Mouse (Mus musculus) right cerebral cortex, postnatal 14 days (tissue): Measurements from ENCODE around the gene Slc25a11.

Experiments
- DNase-seq: peaks from one replicate; pipeline ENCODE4 v3.0.0; 2022

Gene Slc25a11

DNA sequence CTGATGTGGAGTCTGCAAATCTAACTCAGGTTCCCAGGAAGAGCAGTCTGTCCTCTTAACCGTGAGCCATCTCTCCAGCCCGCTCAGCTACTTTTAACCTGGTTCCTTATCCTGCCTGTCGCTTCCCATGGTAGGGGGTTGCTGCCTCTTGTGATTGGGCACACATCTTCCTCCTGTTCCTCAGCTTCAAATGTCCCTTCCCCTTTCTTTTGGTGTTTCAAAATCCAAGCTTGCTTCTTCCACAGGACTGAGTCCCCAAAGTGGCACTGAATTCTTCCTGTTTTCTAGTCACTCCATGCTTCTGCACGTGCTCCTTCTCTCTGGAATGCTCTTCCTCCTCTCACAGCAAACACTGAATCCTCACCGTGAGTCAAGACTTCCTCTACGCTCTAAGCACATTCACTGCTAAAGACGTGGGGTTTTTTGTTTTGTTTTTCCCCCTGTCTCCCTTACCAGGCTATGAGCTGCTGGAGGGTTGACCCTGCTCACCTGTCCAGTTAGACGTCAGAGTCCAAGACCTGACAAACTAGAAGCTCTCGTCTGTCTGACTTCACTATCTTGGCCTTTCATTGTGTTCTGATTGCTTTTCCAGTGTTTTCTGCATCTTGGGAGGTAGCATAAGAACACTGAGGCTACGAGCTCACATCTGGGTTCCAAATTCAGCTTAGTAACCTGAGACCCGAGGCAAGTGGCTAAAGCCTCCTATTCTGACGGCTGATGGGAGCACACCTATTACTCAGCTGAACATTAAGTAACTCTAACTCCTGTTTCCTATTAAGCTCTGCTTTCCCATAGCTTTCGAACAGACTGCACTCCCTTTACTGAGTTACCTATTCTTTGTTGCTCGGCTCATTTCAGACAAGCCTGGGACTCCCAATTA lies 20.2 kb upstream of the Slc25a11 start:
- DNase-seq = no peak

DNA sequence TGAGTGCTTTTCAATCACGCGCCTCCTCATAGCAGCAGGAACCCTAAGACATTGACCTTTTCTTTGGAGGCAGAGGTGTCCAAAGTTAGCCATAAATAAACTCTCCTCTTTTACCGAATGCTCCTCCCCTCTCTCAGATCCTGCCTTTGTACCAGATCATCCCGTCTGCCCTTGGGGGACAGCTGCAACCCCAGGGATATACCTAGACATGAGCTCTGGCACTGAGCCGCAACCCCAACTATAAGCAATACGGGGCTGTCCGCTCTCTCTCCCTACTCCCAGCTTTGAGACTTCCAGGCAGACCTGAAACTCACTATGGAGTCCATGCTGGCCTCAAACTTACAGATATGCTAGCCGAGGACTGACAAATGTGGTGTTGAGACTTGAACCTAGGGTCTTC lies 19.4 kb upstream of the Slc25a11 start:
- no peak for DNase-seq

DNA sequence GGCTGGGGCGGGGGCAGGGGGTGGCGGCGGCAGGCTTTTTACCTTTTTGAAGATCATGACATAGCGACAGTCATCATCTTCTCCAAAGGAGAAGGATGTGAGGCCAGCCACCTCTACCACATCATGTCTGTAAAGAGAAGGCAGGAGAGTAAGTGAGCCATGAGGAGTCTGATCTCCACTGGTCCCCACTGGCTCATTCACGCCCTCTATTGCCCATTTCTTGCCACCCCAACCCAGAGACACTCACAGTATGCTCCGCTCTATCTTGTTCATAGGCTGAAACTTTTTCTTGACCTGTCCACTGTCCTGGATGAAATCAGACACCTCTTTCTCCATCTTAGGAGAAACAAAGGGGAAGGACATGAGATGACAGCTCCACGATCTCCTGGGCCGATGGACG lies 17.5 kb upstream of the Slc25a11 start:
- no peak for DNase-seq

DNA sequence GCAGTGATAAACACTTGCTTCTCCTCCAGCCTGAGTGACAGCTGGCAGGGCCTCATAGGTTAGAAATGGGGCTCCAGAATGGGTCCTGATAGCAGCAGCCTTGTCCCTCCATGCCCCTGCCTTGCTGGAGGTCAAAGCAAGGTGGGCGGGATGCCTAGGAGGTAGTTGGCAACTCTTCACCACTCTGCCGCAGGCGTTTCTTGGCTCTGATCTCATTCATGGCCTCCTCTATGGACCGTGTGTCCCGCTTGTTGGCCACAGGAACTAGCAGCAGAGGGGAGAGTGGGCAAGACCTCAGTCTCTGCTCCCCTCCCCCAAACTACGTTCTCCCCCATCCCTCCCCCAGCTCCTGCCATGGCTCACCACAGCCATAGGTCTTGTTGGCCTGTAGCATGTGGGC lies 16.7 kb upstream of the Slc25a11 start:
- no peak for DNase-seq

- no peak for DNase-seq
Observed at GRCm38 (mm10) chr11:70663101-70663500, 15.8 kb upstream of the Slc25a11 start.

GRCm38 (mm10) chr11:70660571-70660970 lies 13.3 kb upstream of the Slc25a11 start:
- DNase-seq = no peak

- DNase-seq = no peak
Observed at GRCm38 (mm10) chr11:70658942-70659341, 11.7 kb upstream of the Slc25a11 start.

- no peak for DNase-seq
Observed at GRCm38 (mm10) chr11:70658521-70658920, 11.2 kb upstream of the Slc25a11 start.

DNA sequence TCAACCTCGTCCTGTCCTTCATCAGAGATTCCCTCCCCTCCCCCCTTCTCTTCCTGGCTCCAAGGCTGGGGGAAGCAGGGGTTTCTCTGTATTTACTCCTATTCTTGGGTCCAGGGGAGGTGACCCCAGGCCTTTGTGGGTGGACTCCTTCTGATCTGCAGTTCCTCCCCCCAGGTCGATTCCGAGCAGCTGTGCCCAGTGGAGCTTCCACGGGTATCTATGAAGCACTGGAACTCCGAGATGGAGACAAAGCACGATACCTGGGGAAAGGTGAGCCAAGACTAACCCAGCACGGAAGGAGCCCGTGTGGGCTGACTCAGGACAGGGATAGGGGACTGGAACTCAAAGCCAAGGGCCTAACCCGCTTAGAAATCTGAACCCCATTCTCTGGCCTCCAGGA lies 10.7 kb upstream of the Slc25a11 start:
- no peak for DNase-seq

- no peak for DNase-seq
Observed at GRCm38 (mm10) chr11:70657573-70657972, 10.3 kb upstream of the Slc25a11 start.

DNA sequence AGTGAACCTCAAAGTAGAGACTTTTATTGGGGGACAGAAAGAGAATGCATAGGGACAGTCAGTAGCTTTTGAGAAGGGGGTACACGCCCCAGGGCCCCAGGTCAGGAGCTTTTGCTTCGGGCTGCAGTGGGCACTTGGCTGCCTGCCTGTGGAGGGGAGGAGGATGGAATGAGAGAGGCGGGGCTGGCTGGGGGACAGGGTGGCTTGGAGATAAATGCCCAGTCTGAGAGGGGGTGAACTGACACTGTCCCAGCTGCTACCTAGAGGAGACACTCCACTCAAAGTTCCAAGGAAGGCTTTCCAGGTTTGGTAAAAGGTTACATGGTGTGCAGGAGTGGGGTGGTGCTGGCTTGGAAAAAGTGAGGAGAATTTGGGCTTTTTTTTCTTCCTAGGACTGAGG lies 9.7 kb upstream of the Slc25a11 start, which contains the start of gene Eno3:
Gene Eno3 (plus strand): TSS at position 239 of the 400 bp plus-strand sequence.
- DNase-seq = no peak

GRCm38 (mm10) chr11:70656456-70656927 lies 9.2 kb upstream of the Slc25a11 start:
- no peak for DNase-seq

DNA sequence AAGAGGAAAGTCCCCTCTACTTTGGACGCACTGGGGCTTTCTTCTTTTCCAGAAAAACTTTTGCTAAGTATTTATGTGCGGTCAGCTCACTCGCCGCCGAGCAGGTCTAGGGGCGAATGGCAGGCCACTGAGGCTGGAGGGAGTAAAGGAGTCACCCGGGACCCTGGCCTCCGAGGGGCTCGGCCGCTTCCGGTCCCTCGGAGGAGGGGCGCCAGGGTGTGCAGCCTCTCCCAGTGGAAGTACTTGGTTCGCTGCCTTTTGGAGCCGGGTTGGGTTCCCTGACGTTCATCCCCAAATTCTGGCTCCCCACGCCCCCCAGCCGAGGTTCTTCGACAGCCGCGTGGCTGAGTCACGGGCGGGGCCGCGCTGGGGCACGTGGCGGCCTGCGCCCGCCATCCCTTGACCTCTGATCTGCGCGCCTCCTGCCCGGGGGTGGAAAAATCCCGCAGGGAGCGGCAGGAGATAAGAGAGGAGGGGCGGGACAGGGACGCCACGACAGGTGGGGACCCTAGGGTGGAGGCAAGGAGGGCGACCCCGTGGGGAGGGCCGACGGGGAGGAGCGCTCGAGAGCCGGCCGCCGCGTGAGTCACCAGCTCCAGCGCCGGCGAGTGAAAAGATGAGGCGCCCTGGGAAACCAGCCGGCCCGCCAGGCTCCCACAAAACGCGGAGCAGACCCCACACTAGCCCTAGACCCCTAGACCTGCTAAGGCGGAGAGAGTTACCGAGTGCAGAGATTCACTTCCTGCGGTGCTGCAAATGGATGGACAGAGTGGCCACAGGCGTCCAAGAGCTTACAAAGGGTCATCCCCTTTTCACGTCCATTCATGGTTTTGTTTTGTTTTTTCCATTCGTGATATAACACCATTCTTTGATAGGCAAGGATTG lies 8.5 kb upstream of the Slc25a11 start:
- no peak for DNase-seq

- DNase-seq = peak; percentile 78
Observed at GRCm38 (mm10) chr11:70654923-70655570, 7.8 kb upstream of the Slc25a11 start.

DNA sequence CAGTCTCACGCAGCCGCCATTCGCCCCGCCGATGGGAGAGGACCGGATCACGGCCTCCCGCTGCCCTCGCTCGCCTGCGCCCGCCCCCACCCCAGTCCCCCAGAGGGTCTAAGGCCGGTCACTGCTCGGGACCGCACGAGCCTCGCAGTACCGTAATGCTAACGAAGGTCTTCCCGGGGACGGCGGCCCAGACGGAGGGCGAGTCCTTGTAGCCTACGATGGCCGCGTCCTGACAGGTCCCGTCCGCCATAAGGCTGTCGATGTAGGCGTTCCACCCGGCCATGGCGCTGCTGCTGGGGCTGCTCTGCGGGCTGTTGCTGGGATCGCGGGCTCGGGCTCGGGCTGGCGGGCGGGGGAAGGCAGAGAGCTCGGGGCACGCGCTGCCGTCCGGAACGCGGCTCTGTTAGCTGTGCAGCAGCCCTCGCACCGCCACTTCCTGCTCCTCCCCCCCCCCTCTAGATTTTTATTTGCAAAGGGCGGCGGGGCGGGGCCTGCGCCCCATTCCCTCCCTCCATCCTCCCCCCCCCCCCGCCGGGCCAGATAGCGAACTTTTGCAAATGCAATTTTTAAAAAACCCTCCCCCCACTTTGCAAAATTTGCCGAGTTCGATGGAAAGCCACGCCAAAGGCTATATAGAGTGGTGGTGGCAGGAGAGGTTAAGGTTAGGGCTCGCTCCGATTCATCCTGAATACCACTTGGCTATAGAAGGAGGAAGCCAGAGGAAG lies 7.1 kb upstream of the Slc25a11 start, which contains the start of gene Pfn1:
Gene Pfn1 (minus strand): TSS at position 447 of the 725 bp plus-strand sequence.
- DNase-seq = peak; percentile 79

DNA sequence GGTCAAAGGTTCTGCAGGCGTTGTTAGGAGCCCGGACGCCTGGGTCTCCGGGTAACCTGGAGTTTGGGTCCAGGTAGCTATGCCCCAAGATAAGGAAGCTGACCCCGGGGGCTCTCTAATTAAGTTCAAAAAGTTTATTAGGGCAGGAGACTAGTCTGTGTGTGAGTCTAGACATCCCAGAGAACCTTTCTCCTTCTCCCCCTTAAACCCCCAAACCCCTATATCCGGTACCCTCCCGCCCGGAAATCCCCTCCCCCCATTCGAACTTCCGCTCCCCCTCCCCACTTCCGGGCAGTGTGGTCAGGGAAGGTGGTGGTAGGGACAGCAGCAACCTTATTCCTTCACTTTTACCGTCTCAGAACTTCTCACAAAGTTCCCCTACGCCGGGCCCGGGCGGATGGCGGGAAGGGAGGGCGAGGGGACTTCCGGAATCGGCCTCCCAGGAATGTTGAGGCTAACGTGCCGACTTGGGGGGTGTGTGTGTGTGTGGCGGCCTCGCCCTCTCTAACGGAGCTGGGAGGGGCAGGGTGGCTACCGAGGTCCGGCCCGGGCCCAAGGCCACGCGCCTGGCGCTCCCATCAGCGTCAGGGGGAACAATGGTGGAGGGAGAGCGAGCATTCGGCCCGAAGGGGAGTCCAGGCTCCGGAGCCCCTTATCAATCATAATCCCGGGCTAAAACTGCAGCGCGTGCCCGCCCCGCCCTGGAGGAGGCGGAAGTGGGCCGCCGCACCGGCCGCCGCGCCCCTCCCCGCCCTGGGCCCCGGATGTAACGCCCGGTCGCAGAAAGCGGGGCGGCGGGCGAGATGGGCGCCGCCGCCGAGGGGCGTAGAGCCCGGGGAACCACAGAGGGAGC lies 6.3 kb upstream of the Slc25a11 start:
- DNase-seq = peak; percentile 63

GRCm38 (mm10) chr11:70652884-70653344 lies 5.6 kb upstream of the Slc25a11 start:
- DNase-seq = no peak

GRCm38 (mm10) chr11:70652029-70652883 lies 5.0 kb upstream of the Slc25a11 start:
- no peak for DNase-seq

- DNase-seq = no peak
Observed at GRCm38 (mm10) chr11:70651391-70651790, 4.1 kb upstream of the Slc25a11 start.
